Mouse (Mus musculus) pancreas, adult 10 weeks (tissue): ENCODE measurements around the gene Rab17. TPM values are rescaled to one million over a fixed set of nuclear protein-coding genes. Genes with fewer than 3 reads are reported as not detected.

Source experiments
- polyA plus RNA-seq: library from polyadenylated mRNA; stranded (reverse); fragments of 350-450 nt; fragmentation: Illumina TruSeq; extraction: RNeasy Lipid Tissue Mini Kit (QIAGEN cat#74804); gene quantifications from one replicate; pipeline ENCODE4 v1.2.3, GENCODE M21; 2015; ENCODE audit warnings: low read depth, low replicate concordance; ENCODE audit not compliant: insufficient read depth

Rab17 gene
- 0.59 TPM for polyA plus RNA-seq

GRCm38 (mm10) chr1:90969347-90969784, at the start of gene Rab17:
Gene Rab17 (minus strand): TSS chr1:90969661.

GRCm38 (mm10) chr1:90998268-90998890, 28.9 kb upstream of the Rab17 start, which contains the start of gene Lrrfip1:
Gene Lrrfip1 (plus strand): TSS chr1:90998737.

GRCm38 (mm10) chr1:90952808-90953207, 16.7 kb downstream of the Rab17 start, which contains the start of gene Prlh:
Gene Prlh (plus strand): TSS chr1:90953108.

GRCm38 (mm10) chr1:90914948-90915569, 54.4 kb downstream of the Rab17 start, which contains the start of gene Mlph:
Gene Mlph (plus strand): TSS chr1:90915085.

Other genes starting within 250 kb of the Rab17 start
- 22.5 TPM for gene Col6a3, start 125.7 kb downstream of the Rab17 start, polyA plus RNA-seq
- gene Mlph, start 54.6 kb downstream of the Rab17 start, polyA plus RNA-seq = 1.5 TPM
- gene Prlh, start 16.6 kb downstream of the Rab17 start, polyA plus RNA-seq = not detected
- 12.4 TPM for gene Lrrfip1, start 29.1 kb upstream of the Rab17 start, polyA plus RNA-seq
- gene Rbm44, start 175.4 kb upstream of the Rab17 start, polyA plus RNA-seq = not detected
- gene Ramp1, start 210.2 kb upstream of the Rab17 start, polyA plus RNA-seq = 9.2 TPM